Mouse (Mus musculus): ENCODE results near the gene Ccng2.

- TF ChIP-seq CTCF (IDR thresholded peaks at IDR 0.05; ENCODE audit: insufficient read depth, low read depth, low read length): no peak
- no peak for TF ChIP-seq POLR2A (IDR thresholded peaks at IDR 0.05; ENCODE audit: insufficient read depth, low read depth, low read length)
Measured at GRCm38 (mm10) chr5:93264136-93264700, 2.8 kb upstream of the Ccng2 start.

All from olfactory bulb, adult 2 months (tissue).